Mouse (Mus musculus) right cerebral cortex, postnatal 14 days (tissue): ENCODE data around the gene Bckdha.
A peak's percentile ranks its signal among the peaks of the same experiment; 100 is the strongest.

Experiments
- DNase-seq: peaks from one replicate; pipeline ENCODE4 v3.0.0; 2022

Bckdha gene

GRCm38 (mm10) chr7:25658657-25659472 is at the start of gene Bckdha, which contains the start of gene Exosc5:
Gene Bckdha, minus strand, starts transcription at chr7:25658981.
Gene Exosc5, plus strand, starts transcription at chr7:25659164.
- peak; percentile 98 for DNase-seq

- DNase-seq = no peak
These were observed 49.0 kb upstream of the Bckdha start for GRCm38 (mm10) chr7:25707581-25708292.

GRCm38 (mm10) chr7:25706578-25707170 is 47.9 kb upstream of the Bckdha start:
- DNase-seq = no peak

- DNase-seq = no peak
These were observed 47.0 kb upstream of the Bckdha start for GRCm38 (mm10) chr7:25705801-25706251.

GRCm38 (mm10) chr7:25704716-25705364 is 46.1 kb upstream of the Bckdha start:
- no peak for DNase-seq

GRCm38 (mm10) chr7:25703793-25704494 is 45.2 kb upstream of the Bckdha start:
- no peak for DNase-seq

GRCm38 (mm10) chr7:25702350-25702749 is 43.6 kb upstream of the Bckdha start:
- no peak for DNase-seq

- DNase-seq = no peak
These were observed 42.0 kb upstream of the Bckdha start for GRCm38 (mm10) chr7:25700732-25701131.

- DNase-seq = no peak
These were observed 41.1 kb upstream of the Bckdha start for GRCm38 (mm10) chr7:25699851-25700250.

GRCm38 (mm10) chr7:25694104-25694503 is 35.3 kb upstream of the Bckdha start:
- DNase-seq = no peak

- DNase-seq = no peak
These were observed 31.3 kb upstream of the Bckdha start for GRCm38 (mm10) chr7:25690051-25690450.

GRCm38 (mm10) chr7:25689603-25690021 is 30.8 kb upstream of the Bckdha start:
- DNase-seq = no peak

- DNase-seq = no peak
These were observed 30.2 kb upstream of the Bckdha start for GRCm38 (mm10) chr7:25688810-25689586.

- DNase-seq = no peak
These were observed 29.1 kb upstream of the Bckdha start for GRCm38 (mm10) chr7:25687811-25688401.

GRCm38 (mm10) chr7:25686680-25687531 is 28.1 kb upstream of the Bckdha start, which contains the start of gene Tgfb1:
Gene Tgfb1, plus strand, starts transcription at chr7:25687002.
- DNase-seq = no peak

GRCm38 (mm10) chr7:25685926-25686470 is 27.2 kb upstream of the Bckdha start:
- DNase-seq = no peak

GRCm38 (mm10) chr7:25684659-25685058 is 25.9 kb upstream of the Bckdha start:
- no peak for DNase-seq

GRCm38 (mm10) chr7:25683474-25684180 is 24.8 kb upstream of the Bckdha start:
- no peak for DNase-seq
